Mouse (Mus musculus) layer of hippocampus, adult 8-10 months (tissue): ENCODE measurements around the gene Meig1. TPM values are rescaled to one million over a fixed set of nuclear protein-coding genes. Genes with fewer than 3 reads are reported as not detected.

Experiments
- total RNA-seq, 4 experiments: library from RNA; stranded (reverse); gene quantifications; 2 replicates each; pipeline ENCODE4 v1.2.4; 2022

Meig1 gene
- total RNA-seq, 4 experiments from 2014 or later = 3.3 to 6.4 (median 4.4) TPM

Other genes with a start within 250 kb of the Meig1 start
- gene Nmt2, start 138.4 kb downstream of the Meig1 start, total RNA-seq = 10 to 100 TPM; 80.8 to 96.6 (median 88.5) TPM
- 10 to 100 TPM in 2 of 4 experiments, 1 to 10 TPM in 2; 8.3 to 14.4 (median 10.2) TPM for gene Rpp38, start 90.0 kb downstream of the Meig1 start, total RNA-seq
- gene Acbd7, start 86.5 kb downstream of the Meig1 start, total RNA-seq = 1 to 10 TPM in 3 of 4 experiments, under 1 TPM in 1; 0.68 to 2.0 (median 1.4) TPM
- gene Olah, start 25.4 kb downstream of the Meig1 start, total RNA-seq = not detected
- 10 to 100 TPM; 10.6 to 18.3 (median 15.4) TPM for gene Dclre1c, start 1.5 kb upstream of the Meig1 start, total RNA-seq
- 1 to 10 TPM; 3.1 to 3.8 (median 3.6) TPM for gene Suv39h2, start 52.4 kb upstream of the Meig1 start, total RNA-seq
- gene Gm45902, start 90.1 kb upstream of the Meig1 start, total RNA-seq = 1 to 10 TPM; 5.3 to 7.3 (median 5.8) TPM
- 10 to 100 TPM; 47.6 to 56.3 (median 53.0) TPM for gene Hspa14, start 90.2 kb upstream of the Meig1 start, total RNA-seq
- 1 to 10 TPM in 2 of 4 experiments, under 1 TPM in 2; 0.83 to 3.2 (median 1.2) TPM for gene Cdnf, start 90.4 kb upstream of the Meig1 start, total RNA-seq
- gene Fam107b, start 147.8 kb upstream of the Meig1 start, total RNA-seq = 10 to 100 TPM; 11.5 to 17.4 (median 13.9) TPM